Mouse (Mus musculus) kidney, embryonic 16.5 days (tissue): ENCODE results near the gene Piwil4. TPM values are rescaled to one million over a fixed set of nuclear protein-coding genes. Genes with fewer than 3 reads are reported as not detected.

Experiments used
- ATAC-seq: fragments of 200-750 bp; cut with Nextera tagmentation; 2 replicates; pipeline ENCODE4 v1.8.0; 2017; ENCODE audit warnings: moderate TSS enrichment; ENCODE audit not compliant: low FRiP score, low TSS enrichment
- H3K27ac ChIP-seq: fragments of 300-500 bp; sonication (generic); 2 replicates; pipeline ENCODE4 v1.5.1; 2014; ENCODE audit warnings: low read length
- H3K27me3 ChIP-seq: fragments of 300-500 bp; sonication (generic); 2 replicates; pipeline ENCODE4 v1.6.1; 2014; ENCODE audit warnings: low read length, control low read depth, mixed read lengths; ENCODE audit not compliant: insufficient read depth
- H3K36me3 ChIP-seq: fragments of 300-500 bp; sonication (generic); 2 replicates; pipeline ENCODE4 v1.6.1; 2014; ENCODE audit warnings: low read length, control low read depth, mixed read lengths; ENCODE audit not compliant: insufficient read depth
- H3K4me1 ChIP-seq: fragments of 300-500 bp; sonication (generic); 2 replicates; pipeline ENCODE4 v1.6.1; 2014; ENCODE audit warnings: low read length, control low read depth, mixed read lengths; ENCODE audit not compliant: insufficient read depth
- H3K4me2 ChIP-seq: fragments of 300-500 bp; sonication (generic); replicated peaks from 2 replicates; pipeline ENCODE4 v1.6.1; 2014; ENCODE audit warnings: low read depth, low read length
- H3K4me3 ChIP-seq: fragments of 300-500 bp; sonication (generic); 2 replicates; pipeline ENCODE4 v1.5.1; 2014; ENCODE audit warnings: mild to moderate bottlenecking, low read length
- H3K9ac ChIP-seq: fragments of 300-500 bp; sonication (generic); replicated peaks from 2 replicates; pipeline ENCODE4 v1.6.1; 2014; ENCODE audit warnings: low read length
- H3K9me3 ChIP-seq: fragments of 300-500 bp; sonication (generic); 2 replicates; pipeline ENCODE4 v1.6.1; 2016; ENCODE audit warnings: low read length, control low read depth
- whole genome bisulfite sequencing: fragments of 180-500 bp; shearing (Covaris S2); extraction: QIAGEN DNeasy Blood & Tissue Kit; methylation state at CpG from one replicate; pipeline ENCODE4 v1.1.7; 2014; 5-methylcytosine and 5-hydroxymethylcytosine counted together
- polyA plus RNA-seq: library from polyadenylated mRNA; unstranded; fragments of >200 nt; fragmentation: Nextera tagmentation; extraction: Ambion mirVana; gene quantifications from 2 replicates; pipeline ENCODE4 v1.2.1, GENCODE M21; 2015

Gene Piwil4
- polyA plus RNA-seq, 1 experiment from 2014 or later: 0.30 TPM

GRCm38 (mm10) chr9:14728365-14728764 lies 12.2 kb downstream of the Piwil4 start:
- no peak overlapping the region for H3K4me3 ChIP-seq
- WGBS: 87% methylated on average over 4 of the region's 4 CpGs
- H3K9ac ChIP-seq: no peak overlapping the region
- H3K4me2 ChIP-seq: no peak overlapping the region
- no peaks in the 10 kb centered on the region for H3K36me3 ChIP-seq
- H3K9me3 ChIP-seq: no peaks in the 10 kb centered on the region
- ATAC-seq: no peak
- no peak overlapping the region for H3K27ac ChIP-seq
- no peaks in the 10 kb centered on the region for H3K27me3 ChIP-seq
- peaks cover 8% of the 10 kb centered on the region for H3K4me1 ChIP-seq

- ATAC-seq: no peak
- no peaks in the 10 kb centered on the region for H3K27me3 ChIP-seq
- 55% methylated on average over 4 of the region's 4 CpGs for WGBS
- no peak overlapping the region for H3K4me3 ChIP-seq
- no peaks in the 10 kb centered on the region for H3K9me3 ChIP-seq
- H3K27ac ChIP-seq: no peak overlapping the region
- no peaks in the 10 kb centered on the region for H3K36me3 ChIP-seq
- H3K9ac ChIP-seq: no peak overlapping the region
- H3K4me2 ChIP-seq: no peak overlapping the region
- H3K4me1 ChIP-seq: peaks cover 8% of the 10 kb centered on the region
Observed at GRCm38 (mm10) chr9:14726629-14727028, 13.9 kb downstream of the Piwil4 start.

- no peak overlapping the region for H3K4me3 ChIP-seq
- H3K9me3 ChIP-seq: no peaks in the 10 kb centered on the region
- WGBS: 73% methylated on average over 6 of the region's 6 CpGs
- peaks cover 2% of the 10 kb centered on the region; the same call in 1 of the 2 replicates for H3K4me1 ChIP-seq
- no peak overlapping the region for H3K27ac ChIP-seq
- ATAC-seq: no peak
- no peaks in the 10 kb centered on the region for H3K27me3 ChIP-seq
- H3K4me2 ChIP-seq: no peak overlapping the region
- H3K9ac ChIP-seq: no peak overlapping the region
- H3K36me3 ChIP-seq: no peaks in the 10 kb centered on the region
Observed at GRCm38 (mm10) chr9:14726005-14726404, 14.5 kb downstream of the Piwil4 start.

GRCm38 (mm10) chr9:14724755-14725420 lies 15.6 kb downstream of the Piwil4 start:
- ATAC-seq: no peak
- Histone ChIP-seq H3K36me3 (no peaks in the 10 kb centered on the region), H3K9ac (no peak overlapping the region), H3K4me2 (no peak overlapping the region), H3K4me1 (no peaks in the 10 kb centered on the region), H3K4me3 (no peak overlapping the region), H3K27me3 (no peaks in the 10 kb centered on the region), H3K9me3 (no peaks in the 10 kb centered on the region), H3K27ac (no peak overlapping the region)
- 55% methylated on average over 5 of the region's 5 CpGs for WGBS

- Histone ChIP-seq H3K4me1 (no peaks in the 10 kb centered on the region), H3K9ac (no peak overlapping the region), H3K9me3 (no peaks in the 10 kb centered on the region), H3K4me3 (no peak overlapping the region), H3K27me3 (no peaks in the 10 kb centered on the region), H3K36me3 (no peaks in the 10 kb centered on the region), H3K27ac (no peak overlapping the region), H3K4me2 (no peak overlapping the region)
- ATAC-seq: no peak
- WGBS: 71% methylated on average over 5 of the region's 5 CpGs
Observed at GRCm38 (mm10) chr9:14721610-14722009, 18.9 kb downstream of the Piwil4 start.

- Histone ChIP-seq H3K9me3 (no peaks in the 10 kb centered on the region), H3K4me2 (no peak overlapping the region), H3K4me1 (no peaks in the 10 kb centered on the region), H3K9ac (no peak overlapping the region), H3K36me3 (no peaks in the 10 kb centered on the region), H3K27me3 (no peaks in the 10 kb centered on the region), H3K27ac (no peak overlapping the region), H3K4me3 (no peak overlapping the region)
- 37% methylated on average over 2 of the region's 2 CpGs for WGBS
- ATAC-seq: no peak
Observed at GRCm38 (mm10) chr9:14720384-14720783, 20.1 kb downstream of the Piwil4 start.

GRCm38 (mm10) chr9:14718332-14718691 lies 22.2 kb downstream of the Piwil4 start:
- H3K36me3 ChIP-seq: no peaks in the 10 kb centered on the region
- no peaks in the 10 kb centered on the region for H3K9me3 ChIP-seq
- H3K4me2 ChIP-seq: no peak overlapping the region
- H3K27ac ChIP-seq: no peak overlapping the region
- no peaks in the 10 kb centered on the region for H3K4me1 ChIP-seq
- H3K9ac ChIP-seq: no peak overlapping the region
- H3K27me3 ChIP-seq: no peaks in the 10 kb centered on the region
- no peak overlapping the region for H3K4me3 ChIP-seq
- 0 out of 2 replicates have a peak, but pooled peaks have one; percentile 27 for ATAC-seq

GRCm38 (mm10) chr9:14717689-14718331 lies 22.7 kb downstream of the Piwil4 start:
- 50% methylated on average over 14 of the region's 14 CpGs for WGBS
- Histone ChIP-seq H3K36me3 (no peaks in the 10 kb centered on the region), H3K27me3 (no peaks in the 10 kb centered on the region), H3K9me3 (no peaks in the 10 kb centered on the region), H3K4me2 (no peak overlapping the region), H3K27ac (no peak overlapping the region), H3K4me3 (no peak overlapping the region), H3K4me1 (no peaks in the 10 kb centered on the region), H3K9ac (no peak overlapping the region)
- ATAC-seq: no peak

- Histone ChIP-seq H3K27ac (no peak overlapping the region), H3K9ac (no peak overlapping the region), H3K4me2 (no peak overlapping the region), H3K4me3 (no peak overlapping the region), H3K4me1 (no peaks in the 10 kb centered on the region), H3K36me3 (no peaks in the 10 kb centered on the region), H3K27me3 (no peaks in the 10 kb centered on the region), H3K9me3 (no peaks in the 10 kb centered on the region)
- no peak for ATAC-seq
- 78% methylated on average over 10 of the region's 15 CpGs for WGBS
Observed at GRCm38 (mm10) chr9:14715258-14715657, 25.3 kb downstream of the Piwil4 start.

- Histone ChIP-seq H3K4me2 (no peak overlapping the region), H3K9me3 (no peaks in the 10 kb centered on the region), H3K27me3 (no peaks in the 10 kb centered on the region), H3K36me3 (no peaks in the 10 kb centered on the region), H3K9ac (no peak overlapping the region), H3K4me1 (peaks cover 1% of the 10 kb centered on the region; the same call in 1 of the 2 replicates), H3K27ac (no peak overlapping the region), H3K4me3 (no peak overlapping the region)
- no peak for ATAC-seq
- 88% methylated on average over 3 of the region's 3 CpGs for WGBS
Observed at GRCm38 (mm10) chr9:14710910-14711309, 29.6 kb downstream of the Piwil4 start.
